Mouse (Mus musculus) heart, postnatal 14 days (tissue): ENCODE data around the gene Tbc1d22a. TPM values are rescaled to one million over a fixed set of nuclear protein-coding genes. Genes with fewer than 3 reads are reported as not detected.
A peak's percentile ranks its signal among the peaks of the same experiment; 100 is the strongest.

Source experiments
- DNase-seq, 2 experiments: peaks; one replicate each; pipeline ENCODE4 v3.0.0; 2021 to 2022
- intact Hi-C: fragments of 180-260 bp; cut with DNase I; formaldehyde crosslinking; loops from one replicate; pipeline ENCODE4 v1.15.1; 2025
- total RNA-seq, 2 experiments: library from RNA; stranded (reverse); gene quantifications; 2 replicates each; pipeline ENCODE4 v1.2.3; 2021

Tbc1d22a gene
- total RNA-seq, 2 experiments from 2014 or later = 18.6 to 21.1 TPM

DNA sequence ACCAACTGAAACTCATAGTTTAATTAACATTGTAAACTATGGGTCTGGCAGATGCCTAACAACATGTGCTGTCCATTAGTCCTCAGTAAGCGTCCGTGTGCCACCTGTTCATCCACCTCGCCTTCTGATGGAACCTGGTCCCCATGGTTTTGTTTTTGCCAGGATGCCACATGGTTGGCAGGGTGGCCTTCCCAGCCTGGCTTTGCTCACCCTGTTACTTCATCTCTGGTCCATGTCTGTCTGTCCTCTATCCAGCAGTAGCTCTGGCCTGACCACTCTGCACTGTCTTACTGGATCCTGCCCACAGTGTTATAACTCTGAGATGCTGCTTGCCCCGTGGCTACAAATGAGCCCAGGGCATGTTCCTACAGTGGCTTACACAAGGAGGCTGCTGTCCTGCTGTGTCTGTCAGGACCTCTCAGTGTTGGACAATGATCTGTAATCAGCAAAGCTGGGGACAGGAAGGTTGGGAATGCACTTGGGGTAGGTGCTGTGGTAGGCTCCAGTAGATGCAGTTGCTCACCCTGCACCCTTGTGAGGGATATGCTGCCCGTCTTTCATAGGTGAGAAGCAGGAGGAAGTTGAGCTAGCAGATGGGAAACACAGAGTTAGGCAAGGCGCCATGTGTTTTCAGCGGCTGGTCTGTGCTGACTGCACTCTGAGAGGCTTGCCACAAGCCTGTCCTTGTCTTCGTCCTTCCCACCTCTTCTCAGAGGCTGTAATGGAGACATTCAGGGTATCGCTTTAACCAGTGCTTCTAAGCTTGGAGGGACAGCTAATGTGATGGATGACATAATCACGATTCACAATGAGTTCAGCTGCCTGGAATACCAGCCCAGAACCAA is 148.3 kb downstream of the Tbc1d22a start:
- DNase-seq = peak; percentile 10 to 29

DNA sequence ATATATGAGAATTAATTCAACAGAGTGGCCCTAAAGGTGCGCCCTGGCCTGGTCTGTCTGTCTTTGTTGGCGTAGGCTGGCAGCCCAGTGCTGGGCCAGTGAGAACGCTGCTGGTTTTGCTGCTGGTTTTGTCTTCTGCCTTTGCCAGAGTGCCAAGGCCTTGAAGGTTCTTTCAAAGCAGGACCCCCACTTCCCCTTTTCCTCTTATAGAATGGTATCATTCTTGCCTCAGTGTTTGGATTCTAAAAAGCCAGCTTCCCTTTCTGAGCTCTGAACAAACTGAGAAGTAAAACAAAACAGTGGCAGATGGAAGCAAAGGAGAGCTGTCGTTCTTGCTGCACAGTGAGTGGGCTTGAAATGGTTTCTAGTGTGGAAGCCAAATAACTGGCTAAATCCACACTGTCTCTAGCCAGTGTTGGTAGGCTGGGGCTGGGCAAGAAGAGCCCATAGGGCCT is 149.6 kb downstream of the Tbc1d22a start:
- intact Hi-C loops = no loop called here
- DNase-seq = no peak

More for the DNA sequence above, 148.3 kb downstream of the Tbc1d22a start:
- intact Hi-C loops = no loop called here

DNA sequence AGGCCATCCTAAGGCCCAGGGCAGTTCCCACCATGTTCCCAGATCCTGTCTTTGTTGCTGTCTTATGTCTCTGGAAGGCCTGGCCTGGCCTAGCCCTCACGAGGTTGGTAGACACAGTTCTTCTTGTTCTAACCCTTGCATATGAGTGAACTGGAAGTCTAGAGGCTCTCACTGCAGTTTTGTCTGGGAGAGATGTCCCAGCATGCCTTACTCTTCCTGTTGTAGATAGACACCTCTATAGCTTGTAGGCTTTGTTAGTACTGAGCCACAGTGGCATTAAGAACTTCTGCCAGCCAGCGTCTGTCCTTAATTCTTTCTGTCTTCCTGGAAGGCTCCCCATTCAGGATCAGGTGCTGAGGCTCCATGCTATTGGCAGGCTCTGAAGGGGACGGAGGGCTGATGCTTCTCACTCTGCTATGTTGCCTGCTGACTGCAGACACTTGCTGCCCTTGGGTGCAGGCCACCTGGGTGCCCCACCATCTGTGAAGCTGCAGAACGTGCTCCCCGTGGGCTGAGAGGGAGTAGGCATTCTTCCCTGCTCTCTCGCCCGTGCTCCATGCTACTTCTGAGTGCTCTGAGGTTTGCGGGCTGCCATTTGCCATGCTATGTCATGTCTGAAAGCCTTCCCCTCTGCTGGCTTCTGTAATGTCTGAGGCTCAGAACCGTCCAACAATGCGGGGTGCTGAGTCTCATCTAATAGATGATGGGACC is 150.8 kb downstream of the Tbc1d22a start:
- no peak for DNase-seq
- intact Hi-C loops = no loop called here

DNA sequence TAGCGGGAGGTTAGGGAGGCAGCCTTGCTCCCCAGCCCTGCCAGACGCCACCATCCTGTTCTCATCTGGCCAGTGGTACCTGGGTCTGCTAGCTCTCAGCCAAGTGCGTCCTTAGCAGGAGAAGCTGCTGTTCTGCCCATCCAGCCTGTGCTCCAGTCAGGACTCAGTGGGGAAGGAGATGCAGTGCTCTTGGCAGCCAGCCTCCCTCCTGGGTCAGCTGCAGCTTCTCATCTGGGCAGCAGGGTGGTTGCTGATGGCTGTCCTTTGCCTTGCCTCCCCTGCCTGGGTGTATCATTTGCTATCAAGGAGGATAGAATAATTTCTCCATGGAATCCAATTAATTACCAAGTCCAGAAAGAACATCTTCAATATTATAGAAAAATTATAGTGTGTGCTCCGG is 152.5 kb downstream of the Tbc1d22a start:
- DNase-seq = no peak
- intact Hi-C loops = no loop called here

DNA sequence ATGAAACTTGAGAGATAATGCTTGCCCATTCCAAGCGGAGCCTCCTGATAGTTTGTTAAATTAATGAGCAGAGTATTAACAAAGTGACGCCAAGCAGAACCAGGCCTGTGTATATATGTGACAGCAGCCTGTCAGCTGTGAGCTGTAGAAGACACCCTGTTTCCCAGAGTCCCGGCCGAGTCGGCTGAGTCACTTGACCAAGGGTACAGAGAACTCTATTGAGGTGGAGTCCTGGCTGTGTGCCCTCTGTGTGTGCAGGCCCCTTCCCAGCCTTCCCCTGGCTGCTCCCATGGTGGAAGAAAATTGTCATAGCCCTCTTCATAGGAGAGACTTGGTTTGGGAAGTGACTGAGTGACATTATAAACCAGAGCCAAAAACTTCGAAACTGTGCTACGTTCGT is 153.0 kb downstream of the Tbc1d22a start:
- intact Hi-C loops = no loop called here
- peak in 1 of 2 experiments; percentile 11 for DNase-seq

DNA sequence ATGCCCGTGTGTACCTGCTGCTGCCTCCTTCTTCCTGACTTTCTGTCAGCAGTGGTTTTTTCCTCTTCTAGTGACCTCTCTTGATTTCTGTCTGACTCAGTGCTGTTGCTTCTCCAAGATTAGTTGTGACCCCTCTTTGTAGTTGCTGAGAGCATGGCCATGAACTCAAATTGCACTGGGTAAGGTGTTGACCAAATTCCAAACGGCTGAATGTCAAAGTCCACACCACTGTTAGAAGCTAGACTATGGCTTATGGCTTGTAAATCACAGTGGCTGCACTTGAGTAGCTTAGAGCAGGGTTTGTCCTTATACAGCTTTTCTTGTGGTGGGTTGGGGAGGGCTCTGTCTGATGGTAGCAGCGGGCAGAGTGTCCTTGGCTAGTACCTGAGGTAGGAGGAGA is 156.6 kb downstream of the Tbc1d22a start:
- intact Hi-C loops = no loop called here
- DNase-seq = no peak

DNA sequence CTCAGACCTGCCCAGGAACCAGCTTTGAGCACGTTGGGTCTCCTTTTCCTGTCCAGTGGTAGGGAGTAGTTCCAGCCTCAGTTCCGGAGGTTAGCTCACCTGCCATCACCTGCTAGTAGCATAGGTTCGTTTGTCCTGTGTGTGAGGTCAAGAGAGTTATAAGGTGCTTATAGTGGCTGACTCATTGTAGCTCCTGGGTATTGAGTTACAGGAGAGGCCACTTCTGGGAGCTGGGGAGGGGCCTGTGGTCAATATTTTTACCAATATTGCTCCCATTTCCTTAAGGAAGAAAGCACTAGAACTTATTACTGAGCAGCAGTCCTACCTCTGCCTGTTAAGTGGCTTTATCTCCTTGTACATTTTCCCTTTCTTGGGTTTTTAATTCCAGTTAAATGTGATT is 161.0 kb downstream of the Tbc1d22a start:
- DNase-seq = no peak
- intact Hi-C loops = no loop called here

DNA sequence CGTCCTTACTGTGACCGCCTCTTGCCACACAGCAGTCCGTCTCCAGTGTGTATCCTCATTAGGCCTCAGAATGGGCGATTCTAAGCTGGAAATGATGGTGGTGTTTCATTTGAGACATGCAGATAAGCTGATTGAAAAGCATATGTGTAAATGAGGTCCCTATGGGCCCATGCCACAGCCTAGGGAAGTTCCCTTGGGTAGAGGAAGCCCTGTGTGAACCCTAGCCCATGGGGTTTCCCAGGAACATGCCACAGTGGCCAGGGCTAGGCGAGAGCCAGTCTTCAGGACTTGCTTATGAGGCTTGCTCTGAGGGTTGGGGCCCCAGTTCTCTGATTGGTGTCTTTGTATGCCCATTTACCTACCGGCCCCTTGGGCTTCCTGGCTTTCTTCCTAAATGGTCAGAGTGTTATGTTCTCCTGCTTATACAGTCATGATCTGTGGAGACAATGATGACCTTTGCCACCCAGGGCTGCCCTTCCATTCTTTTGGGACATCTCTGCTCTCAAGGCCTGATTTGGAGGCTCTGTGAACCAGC is 161.7 kb downstream of the Tbc1d22a start:
- intact Hi-C loops = no loop called here
- DNase-seq = no peak

DNA sequence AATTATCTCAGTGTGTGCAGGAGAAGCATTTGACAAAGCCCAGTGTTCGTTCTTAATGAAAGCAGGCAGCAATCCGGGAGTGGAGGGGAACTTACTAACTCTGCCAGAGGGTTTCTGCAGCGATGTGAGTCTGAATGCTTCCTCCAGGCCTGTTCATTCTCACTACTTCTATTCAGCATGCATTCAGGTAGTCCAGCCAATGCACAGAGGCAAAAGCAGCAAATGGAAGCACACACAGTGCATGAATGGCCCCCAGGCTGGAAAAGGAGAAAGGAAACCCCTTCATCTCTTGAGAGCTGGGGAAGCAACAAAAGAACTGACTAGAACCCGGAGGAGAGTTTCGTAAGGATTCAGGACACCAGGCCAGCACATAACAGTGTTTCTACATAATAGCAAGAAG is 169.0 kb downstream of the Tbc1d22a start:
- intact Hi-C loops = no loop called here
- DNase-seq = no peak

DNA sequence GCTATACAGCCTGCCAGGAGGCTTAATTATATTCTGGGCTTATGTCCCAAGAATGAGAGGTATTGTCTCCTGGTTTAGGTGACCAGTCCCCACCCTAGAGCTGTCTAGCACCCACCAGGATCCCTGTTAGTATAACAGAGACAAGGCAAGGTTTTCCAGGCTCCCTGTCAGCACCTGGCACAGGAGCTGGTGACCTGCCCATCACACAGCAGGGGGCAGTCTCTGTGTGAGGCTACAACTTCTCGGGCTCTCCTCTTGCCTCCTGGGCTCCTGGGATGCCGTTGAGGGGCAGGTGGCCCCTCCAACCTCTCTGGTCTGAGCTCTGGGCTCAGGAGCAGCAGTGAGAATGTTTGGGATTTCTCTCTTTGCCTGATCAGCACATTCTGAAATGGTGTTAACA is 171.2 kb downstream of the Tbc1d22a start:
- intact Hi-C loops = loop anchor here (5.0 kb wide), 1 partner anchor 118 kb away; no protein-coding TSS in a partner anchor
- no peak for DNase-seq

DNA sequence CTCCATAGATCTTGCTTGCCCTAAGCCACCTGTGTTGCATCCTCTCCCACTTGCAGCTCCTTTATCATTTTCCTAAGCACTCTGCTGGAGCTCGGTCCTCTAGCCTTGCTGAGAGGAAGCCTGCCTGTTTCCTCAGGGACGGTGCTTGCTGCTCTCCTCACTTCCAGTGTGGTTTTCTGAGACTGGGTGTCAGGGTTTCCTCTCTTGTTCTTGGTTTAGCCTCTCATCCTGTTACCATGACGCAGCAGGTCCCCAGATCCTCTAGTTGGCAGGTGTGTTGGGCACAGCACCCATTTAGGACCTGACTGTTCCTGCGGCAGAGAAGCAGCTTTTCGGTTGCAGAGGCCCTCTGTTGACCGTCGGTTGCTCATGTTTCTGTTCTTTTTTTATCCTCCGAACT is 172.1 kb downstream of the Tbc1d22a start:
- DNase-seq = no peak
- intact Hi-C loops = loop anchor here (5.0 kb wide), 1 partner anchor 119 kb away; no protein-coding TSS in a partner anchor

DNA sequence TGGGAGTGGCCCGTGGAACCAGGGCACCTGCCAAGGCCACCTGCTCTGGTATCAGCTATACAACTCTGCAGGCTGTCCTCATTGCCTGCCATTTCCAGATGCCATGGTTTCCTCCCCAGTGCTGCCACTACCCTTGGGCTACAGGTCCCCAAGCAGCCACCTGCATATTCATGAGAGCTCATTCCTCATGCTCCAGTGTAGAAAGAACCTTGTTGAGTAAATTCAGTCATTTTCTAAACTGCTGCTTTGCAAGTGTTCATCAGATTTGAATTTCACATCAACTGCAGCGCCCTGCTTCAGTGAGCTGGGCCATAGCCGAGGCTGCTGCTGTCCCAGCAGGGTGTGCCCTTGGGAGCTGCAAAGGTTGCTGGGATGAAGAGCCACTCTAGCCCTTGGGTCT is 174.3 kb downstream of the Tbc1d22a start:
- intact Hi-C loops = loop anchor here (5.0 kb wide), 1 partner anchor 121 kb away; no protein-coding TSS in a partner anchor
- DNase-seq = no peak

DNA sequence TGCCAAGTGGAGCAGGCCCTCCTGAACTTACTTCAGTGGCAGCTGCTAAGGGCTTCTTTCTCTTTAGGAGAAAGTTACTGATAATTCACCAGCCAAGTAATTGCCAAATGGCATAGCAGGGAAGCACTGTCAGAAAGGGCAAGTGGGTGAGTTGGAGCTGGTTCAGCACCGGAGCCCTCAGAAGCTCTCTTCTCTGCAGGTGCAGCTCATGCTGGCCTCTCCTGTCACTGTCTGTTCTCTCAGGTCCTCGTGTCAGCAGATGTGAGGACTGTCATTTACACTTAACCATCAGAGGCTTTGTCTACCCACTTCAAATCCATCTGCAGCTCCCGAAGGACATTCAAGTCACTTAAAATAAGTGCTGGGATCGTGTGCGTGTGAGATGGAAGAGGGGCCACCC is 190.6 kb downstream of the Tbc1d22a start:
- DNase-seq = no peak
- intact Hi-C loops = loop anchor here (2.0 to 5.0 kb wide), 3 partner anchors 154 to 342 kb away; no protein-coding TSS in a partner anchor

DNA sequence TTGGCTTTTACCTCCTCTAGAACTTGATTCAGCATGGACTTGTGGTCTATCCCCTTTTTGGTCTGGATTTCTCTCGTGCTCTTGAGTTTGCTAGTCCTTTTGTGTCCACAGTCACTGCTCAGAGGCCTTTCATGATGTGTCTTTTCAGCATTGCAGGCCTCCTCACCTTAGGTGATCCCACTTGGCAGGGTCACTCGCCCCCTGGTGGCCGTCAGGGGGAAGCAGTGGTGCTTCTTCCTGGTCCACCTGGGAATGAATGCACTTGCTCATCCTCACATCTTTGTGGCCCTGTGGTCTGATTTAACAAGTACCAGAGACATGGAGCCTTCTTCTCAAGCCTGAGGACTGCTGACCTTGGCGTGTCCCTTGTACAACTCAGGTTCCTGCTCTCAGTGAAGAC is 191.3 kb downstream of the Tbc1d22a start:
- intact Hi-C loops = loop anchor here (2.0 kb wide), 2 partner anchors 155 to 163 kb away; no protein-coding TSS in a partner anchor
- DNase-seq = peak; percentile 62 to 67

DNA sequence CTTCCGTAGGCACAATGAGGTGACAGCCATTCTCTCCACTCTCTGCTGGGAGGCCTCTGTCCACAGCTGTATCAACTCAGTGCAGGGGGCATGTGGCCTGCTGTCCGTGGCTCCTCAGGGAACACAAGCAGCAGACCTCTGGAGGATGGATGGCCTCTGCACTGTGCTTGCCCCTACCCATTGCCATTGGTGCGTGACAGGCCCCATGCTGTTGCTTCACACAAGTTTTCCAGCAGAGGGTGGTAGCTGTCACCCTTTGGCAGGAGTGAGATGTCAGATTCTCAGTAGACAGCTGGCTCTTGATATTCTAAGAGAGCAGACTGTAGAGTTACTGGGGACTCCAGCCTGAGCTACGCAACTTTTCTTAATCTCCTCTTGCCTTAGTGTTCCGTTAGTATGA is 195.1 kb downstream of the Tbc1d22a start:
- DNase-seq = peak; percentile 8 to 19
- intact Hi-C loops = no loop called here

DNA sequence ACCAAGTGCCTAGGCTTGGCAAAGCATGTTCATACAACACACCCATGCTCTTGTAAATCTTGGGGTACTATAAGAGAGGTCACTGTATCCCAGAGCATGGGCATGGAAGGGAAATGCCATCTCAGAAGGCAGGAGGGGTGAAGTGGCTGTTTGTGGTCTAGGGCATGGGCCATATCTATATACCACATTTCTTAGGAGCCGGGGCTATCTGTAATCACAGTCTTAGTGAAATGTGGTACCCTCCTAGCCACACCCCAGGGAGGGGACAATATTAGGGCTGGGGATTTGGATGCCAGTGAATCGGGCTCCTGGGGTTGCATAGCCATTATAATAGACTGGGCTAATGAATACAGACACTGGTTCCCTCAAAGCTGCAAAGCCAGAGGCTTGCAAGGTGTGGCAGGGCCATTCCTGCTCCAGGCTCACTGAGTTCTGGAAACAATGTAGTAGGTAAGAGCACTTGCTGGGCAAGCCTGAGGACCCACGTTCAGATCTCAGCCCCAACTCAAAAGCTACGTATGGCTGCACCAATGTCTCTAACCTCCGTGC is 197.3 kb downstream of the Tbc1d22a start:
- no peak for DNase-seq
- intact Hi-C loops = loop anchor here (10.0 kb wide), 1 partner anchor 1133 kb away; the partner anchor contains the start of gene Fam19a5

DNA sequence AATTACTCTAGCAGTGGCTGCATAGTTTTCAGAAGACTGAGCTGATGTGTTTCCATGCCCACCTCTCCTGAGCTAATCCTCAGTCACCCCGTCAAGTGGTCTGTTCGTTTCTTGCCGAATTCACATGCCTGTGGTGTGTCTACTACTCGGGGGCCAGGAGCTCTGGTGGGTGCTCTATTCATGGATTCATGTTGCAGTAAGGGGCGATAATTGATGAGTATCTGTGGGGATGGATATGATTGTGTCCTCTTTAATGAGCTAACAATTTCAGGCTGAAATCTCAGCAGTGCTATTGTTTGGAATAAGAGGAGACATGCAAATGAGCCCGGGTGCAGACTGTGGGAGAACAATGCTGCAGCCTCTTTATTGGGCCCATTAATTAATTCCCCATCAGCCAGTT is 201.7 kb downstream of the Tbc1d22a start:
- intact Hi-C loops = loop anchor here (10.0 kb wide), 1 partner anchor 1129 kb away; the partner anchor contains the start of gene Fam19a5
- DNase-seq = no peak

DNA sequence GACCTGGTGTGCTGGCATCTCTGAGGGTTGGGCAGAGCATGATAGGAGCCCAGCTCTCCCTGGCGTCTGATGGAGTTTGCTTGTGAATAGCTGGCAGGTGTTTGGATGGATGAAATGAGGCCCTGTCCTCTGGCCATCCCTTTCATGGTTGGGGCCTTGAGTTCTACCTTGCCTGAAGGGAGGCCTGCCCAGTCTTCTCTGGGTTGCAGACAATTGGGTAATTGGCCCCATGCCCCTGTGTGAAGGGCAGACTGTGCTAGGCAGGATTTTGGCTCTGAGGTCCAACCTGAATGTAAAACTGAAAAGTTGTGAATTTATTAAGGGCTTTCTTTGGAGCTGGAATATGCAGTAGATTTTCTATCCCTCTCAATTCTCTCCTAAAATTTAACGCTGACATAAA is 204.2 kb downstream of the Tbc1d22a start:
- intact Hi-C loops = loop anchor here (10.0 kb wide), 1 partner anchor 1126 kb away; the partner anchor contains the start of gene Fam19a5
- DNase-seq = no peak

DNA sequence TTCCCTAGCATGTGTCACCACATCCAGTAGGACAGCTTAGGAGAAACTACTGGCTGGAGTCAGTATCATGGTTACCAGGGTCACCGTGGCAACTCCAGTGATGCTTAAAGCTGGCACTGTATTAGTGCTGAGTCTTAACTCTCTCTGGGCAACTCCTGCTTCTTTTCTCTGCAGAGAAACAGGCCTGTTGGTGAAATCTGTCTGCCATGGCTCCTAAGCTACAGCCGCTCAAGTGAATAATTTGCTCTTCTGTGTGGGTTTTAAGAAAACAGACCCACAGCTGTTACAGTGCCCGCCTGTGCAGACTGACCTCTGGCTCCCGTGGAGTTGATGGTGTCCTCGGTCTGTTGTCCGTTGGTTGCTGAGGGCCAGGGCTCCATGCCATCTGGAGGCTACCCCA is 205.4 kb downstream of the Tbc1d22a start:
- DNase-seq = no peak
- intact Hi-C loops = loop anchor here (10.0 kb wide), 1 partner anchor 1125 kb away; the partner anchor contains the start of gene Fam19a5

DNA sequence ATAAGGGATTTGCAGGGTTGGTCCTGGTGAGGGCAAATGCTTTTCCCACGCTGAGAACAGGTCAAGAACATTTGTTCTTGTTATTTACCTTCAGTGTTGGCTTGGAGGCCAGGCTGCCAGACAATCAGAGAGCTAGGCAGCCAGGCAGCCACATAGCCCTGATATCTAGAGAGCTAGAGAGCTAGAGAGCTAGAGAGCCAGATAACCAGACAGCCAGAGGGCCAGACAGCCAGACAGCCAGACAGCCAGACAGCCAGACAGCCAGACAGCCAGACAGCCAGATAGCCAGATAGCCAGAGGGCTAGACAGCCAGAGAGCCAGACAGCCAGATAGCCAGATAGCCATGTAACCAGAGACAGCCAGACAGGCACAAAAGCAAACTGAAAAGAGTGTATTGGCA is 208.6 kb downstream of the Tbc1d22a start:
- intact Hi-C loops = no loop called here
- DNase-seq = peak in 1 of 2 experiments; percentile 11
